Mouse (Mus musculus) kidney, postnatal 4 days (tissue): ENCODE data around the gene Kif6.

Source experiments
- DNase-seq, 2 experiments: peaks; one replicate each; pipeline ENCODE4 v3.0.0; 2021; ENCODE audit warnings: mixed read lengths in 2 of 2

Kif6 gene

DNA sequence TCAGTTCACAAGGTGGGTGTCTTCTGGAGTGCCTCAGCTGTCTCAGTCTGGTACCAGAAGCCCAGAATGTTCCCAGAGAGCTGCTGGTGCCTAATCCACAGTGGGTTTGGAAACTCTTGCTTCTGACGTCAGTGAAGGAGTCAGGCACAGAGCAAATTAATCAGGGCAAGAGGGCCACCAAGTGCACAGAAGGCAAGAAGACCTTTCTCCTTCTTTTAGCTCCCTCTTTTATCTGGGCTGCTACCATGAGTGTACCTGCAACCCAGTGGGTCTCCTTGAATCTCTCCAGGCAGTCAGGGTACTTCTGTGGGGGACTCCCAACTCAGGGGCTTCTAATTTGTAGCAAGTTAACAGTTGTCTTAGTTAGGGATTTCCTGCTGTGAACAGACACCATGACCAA, 178.0 kb downstream of the Kif6 start:
- DNase-seq: no peak

- no peak for DNase-seq
Measured at GRCm38 (mm10) chr17:49793965-49794364, 179.0 kb downstream of the Kif6 start.

DNA sequence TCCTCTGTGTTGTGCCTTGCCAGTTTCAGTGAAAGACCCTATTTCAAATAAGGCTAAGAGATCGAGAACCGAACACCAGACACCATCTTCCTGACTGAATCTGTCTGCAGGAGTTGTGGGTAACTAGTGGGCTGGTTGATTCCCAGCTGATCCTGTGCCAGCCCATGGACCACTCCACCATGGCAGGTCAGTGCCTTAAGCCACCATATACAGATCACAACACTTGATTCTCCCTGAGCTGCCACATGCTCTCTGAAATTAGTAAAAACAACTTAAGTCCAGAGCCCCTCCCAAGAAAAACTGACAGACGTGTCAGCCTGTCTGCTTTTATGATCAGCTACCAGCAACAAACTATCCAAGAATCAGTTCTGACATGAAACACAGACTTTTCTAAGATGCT, 180.3 kb downstream of the Kif6 start:
- DNase-seq: no peak

DNA sequence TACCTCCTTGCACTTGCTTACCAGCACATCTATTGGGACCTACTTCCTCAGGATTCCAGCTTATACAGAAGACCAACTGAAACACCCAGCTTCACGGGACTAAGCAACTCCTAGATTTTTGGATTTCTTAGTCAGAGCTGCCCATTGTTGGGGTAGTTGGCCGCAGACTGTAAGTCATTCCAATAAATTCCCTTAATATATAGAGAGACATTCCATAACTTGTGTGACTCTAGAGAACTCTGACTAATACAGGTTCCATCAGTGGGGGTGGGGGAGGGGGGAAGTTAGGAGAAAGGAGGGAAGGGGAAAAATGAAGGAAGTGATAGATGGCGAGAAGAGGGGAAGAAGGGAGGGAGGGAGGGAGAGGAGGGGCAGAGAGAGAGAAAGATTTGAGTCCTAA, 181.2 kb downstream of the Kif6 start:
- DNase-seq: no peak

DNA sequence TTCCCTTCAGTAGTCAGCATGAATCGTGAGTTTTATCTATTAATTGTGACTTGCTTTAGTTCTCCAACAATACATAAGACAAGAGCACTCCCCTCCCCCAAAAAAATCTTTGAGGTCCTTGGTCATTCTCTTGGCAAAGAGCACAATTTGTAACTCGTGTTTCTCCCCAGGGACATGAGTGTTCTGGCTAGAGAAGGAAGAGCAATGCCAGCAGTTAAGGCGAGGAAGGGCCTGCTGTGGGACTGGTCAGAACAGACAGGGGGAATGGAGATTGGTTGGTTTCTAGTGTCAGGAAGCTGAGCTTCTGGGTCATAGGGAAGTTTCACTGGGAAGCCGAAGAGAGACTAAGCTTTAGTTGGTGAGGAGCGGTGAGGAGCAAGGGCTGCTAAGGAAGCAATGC, 184.2 kb downstream of the Kif6 start:
- no peak for DNase-seq

DNA sequence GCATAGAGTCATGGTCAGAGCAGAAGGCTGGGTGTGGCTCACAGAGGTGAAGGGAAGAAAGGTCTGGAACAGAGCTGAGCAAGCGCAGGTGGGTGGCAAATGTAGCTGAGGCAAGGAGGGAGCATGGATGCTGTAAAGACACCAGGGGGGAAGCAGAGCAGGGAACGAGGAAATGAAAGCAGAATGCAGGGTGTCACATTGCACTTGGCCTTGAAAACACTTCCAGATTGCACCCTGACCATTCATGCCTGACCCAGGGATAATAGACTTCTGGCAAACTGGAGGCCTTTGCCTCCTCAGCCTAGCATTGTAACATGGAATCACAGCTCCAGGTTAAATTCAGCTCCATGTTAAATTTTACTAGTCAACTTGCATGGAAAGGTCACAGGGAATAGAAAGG, 185.2 kb downstream of the Kif6 start:
- peak in 1 of 2 experiments; percentile 18 for DNase-seq

- DNase-seq: no peak
Measured at GRCm38 (mm10) chr17:49807461-49807860, 192.5 kb downstream of the Kif6 start.

GRCm38 (mm10) chr17:49808712-49809343, 193.9 kb downstream of the Kif6 start:
- no peak for DNase-seq

GRCm38 (mm10) chr17:49813893-49814640, 199.1 kb downstream of the Kif6 start:
- DNase-seq: no peak

GRCm38 (mm10) chr17:49816067-49816565, 201.2 kb downstream of the Kif6 start:
- DNase-seq: no peak

DNA sequence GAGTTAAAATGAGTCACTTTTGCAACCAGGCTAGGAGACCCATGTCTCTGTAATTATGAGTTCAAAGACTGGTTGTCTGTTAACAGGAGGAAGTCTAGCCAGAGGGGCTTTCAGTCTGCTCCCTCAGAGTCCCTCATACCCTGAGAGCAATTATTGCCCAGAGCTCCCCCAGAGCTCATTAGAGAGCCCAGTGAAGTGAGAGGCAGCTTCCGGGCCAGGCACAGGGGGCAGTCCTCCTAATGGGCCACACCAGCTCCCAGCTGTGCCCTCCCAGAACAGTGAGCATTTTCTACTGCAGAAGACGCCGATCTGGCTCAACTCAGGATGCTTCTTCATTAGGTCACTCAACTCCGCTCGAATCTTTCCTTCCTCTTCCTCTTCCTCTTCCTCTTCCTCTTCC, 201.8 kb downstream of the Kif6 start:
- DNase-seq: peak in 1 of 2 experiments; percentile 26

DNA sequence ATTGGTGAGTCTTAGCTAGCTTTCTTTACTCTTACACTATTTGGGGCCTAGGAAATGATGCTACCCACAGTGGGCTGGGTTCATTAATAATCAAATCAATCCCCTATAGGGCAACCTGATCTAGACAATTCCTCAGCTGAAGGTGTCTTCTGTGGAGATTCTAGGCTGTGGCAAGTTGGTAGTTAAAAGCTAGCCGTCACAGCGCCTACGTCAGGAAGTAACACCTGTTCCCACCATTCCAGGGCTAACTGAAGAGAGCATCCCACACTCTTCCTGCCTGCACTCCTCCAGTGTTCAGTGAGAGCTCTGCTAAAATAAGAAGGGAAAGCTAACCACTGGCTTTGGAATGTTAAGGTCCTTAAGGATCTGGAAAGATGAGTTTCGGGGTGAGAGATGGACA, 205.3 kb downstream of the Kif6 start:
- no peak for DNase-seq

GRCm38 (mm10) chr17:49824142-49824840, 209.4 kb downstream of the Kif6 start:
- DNase-seq: no peak

GRCm38 (mm10) chr17:49824841-49825450, 210.0 kb downstream of the Kif6 start:
- DNase-seq: no peak

DNA sequence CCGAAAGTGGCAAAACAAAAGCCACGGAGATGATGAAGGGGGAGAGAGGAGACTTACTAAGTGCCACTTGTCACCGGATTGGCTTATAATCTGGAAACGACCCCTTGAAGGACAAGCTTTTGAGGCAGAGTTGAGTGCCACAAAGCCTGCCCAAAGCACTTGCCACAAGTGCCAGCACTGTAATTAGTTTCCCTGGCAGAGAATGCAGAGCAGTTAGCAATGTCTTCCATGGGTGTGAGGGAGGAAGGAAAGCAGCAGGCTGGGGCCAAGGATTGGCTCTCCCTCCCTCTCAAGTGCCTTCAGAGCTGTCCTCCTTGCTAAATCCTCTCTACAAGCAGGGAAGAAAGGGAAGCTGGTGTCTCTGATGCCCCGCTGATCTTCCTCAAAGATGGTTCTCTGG, 210.9 kb downstream of the Kif6 start:
- DNase-seq: no peak

- DNase-seq: no peak
Measured at GRCm38 (mm10) chr17:49831745-49832144, 216.8 kb downstream of the Kif6 start.

- no peak for DNase-seq
Measured at GRCm38 (mm10) chr17:49834044-49834545, 219.2 kb downstream of the Kif6 start.

DNA sequence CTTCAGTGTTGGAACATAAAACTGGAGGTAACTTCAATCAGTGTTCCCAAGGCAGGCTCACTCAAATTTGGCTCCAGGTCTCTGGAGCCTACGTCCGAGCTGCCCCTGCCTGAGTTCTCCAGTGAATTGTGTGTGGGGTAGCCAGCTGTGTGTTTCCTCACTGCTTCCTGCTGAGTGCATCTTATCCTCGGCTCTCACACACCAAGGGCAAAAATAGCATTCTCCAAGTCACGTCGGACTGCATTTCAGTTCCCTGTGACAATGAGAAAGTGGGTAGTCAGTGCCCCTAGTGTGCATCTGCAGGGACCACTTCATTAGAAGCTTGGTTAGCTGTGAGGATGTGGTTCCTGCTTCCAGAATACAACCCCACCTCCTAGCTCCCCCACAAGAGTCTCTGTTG, 222.5 kb downstream of the Kif6 start:
- no peak for DNase-seq

GRCm38 (mm10) chr17:49839243-49839642, 224.3 kb downstream of the Kif6 start:
- DNase-seq: no peak

- no peak for DNase-seq
Measured at GRCm38 (mm10) chr17:49851210-49851609, 236.3 kb downstream of the Kif6 start.

DNA sequence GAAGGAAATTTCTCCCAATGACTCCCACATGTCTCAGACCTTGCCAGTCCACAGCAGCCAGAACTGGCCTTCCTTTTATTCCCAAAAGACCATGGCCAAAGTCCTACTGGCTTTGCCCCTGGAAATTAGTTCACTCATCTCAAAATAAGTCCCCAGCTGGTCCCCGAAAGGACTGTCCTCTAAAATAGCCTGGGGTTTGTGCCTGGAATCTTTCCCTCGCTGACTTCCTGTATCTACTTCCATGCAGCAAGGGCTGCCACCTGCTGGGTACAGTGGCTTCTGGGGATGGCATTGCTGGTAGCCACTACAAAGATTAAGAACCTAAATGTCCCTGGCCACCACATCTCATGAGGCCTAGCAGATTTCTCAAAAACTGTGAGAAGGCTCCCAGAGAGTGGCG, 237.2 kb downstream of the Kif6 start:
- DNase-seq: peak; percentile 29 to 43

- peak; percentile 10 to 21 for DNase-seq
Measured at GRCm38 (mm10) chr17:49855785-49856184, 240.8 kb downstream of the Kif6 start.
